Comparison of ENCODE assay signal across 8 mouse cellular contexts in genomic region chr8:87656484-87657230, GRCm38 (mm10).
DNase-seq lines count a peak whose midpoint lies in the region; ATAC-seq and TF ChIP-seq lines count a peak whose summit lies in the region.

No protein-coding gene starts in this region.

- H3K27me3 ChIP-seq in E14TG2a.4 (ENCODE audit: insufficient read depth, low read length): peaks cover 47% of the 10 kb centered on the region
- H3K27me3 ChIP-seq in embryonic facial prominence, embryonic 14.5 days (replicated peaks; ENCODE audit: control insufficient read depth, insufficient read depth, low read length): peaks cover 19% of the 10 kb centered on the region
- peaks cover 33% of the 10 kb centered on the region for H3K27me3 ChIP-seq in heart, embryonic 15.5 days

- TF ChIP-seq CTCF in E14TG2a.4 (conservative IDR thresholded peaks at IDR 0.05; ENCODE audit: low read length): no peak
- no peak for TF ChIP-seq CTCF in bone marrow, adult 2 months (IDR thresholded peaks at IDR 0.05; ENCODE audit: control insufficient read depth, insufficient read depth, low read length)

- H3K36me3 ChIP-seq in E14TG2a.4 (ENCODE audit: insufficient read depth, low read length): no peaks in the 10 kb centered on the region
- H3K36me3 ChIP-seq in embryonic facial prominence, embryonic 14.5 days (ENCODE audit: control insufficient read depth, insufficient read depth, low read length): no peaks in the 10 kb centered on the region
- H3K36me3 ChIP-seq in heart, embryonic 15.5 days: no peaks in the 10 kb centered on the region

- H3K9me3 ChIP-seq in E14TG2a.4 (ENCODE audit: low read length): peaks cover 5% of the 10 kb centered on the region; the same call in 1 of the 2 replicates
- H3K9me3 ChIP-seq in embryonic facial prominence, embryonic 14.5 days (ENCODE audit: control insufficient read depth, low read length): no peaks in the 10 kb centered on the region
- no peaks in the 10 kb centered on the region for H3K9me3 ChIP-seq in heart, embryonic 15.5 days (replicated peaks)

- 7% methylated on average over 35 of the region's 35 CpGs for WGBS in bone marrow, adult 2 months
- WGBS in embryonic facial prominence, embryonic 14.5 days: 11% methylated on average over 35 of the region's 35 CpGs
- WGBS in heart, embryonic 15.5 days: 6% methylated on average over 35 of the region's 35 CpGs

- peak; percentile 92 for ATAC-seq in embryonic facial prominence, embryonic 14.5 days (ENCODE audit: low read depth)
- peak; percentile 82 for ATAC-seq in heart, embryonic 15.5 days (replicated peaks; ENCODE audit: insufficient number of reproducible peaks, insufficient read depth, low FRiP score, low read depth)

- peak overlapping the region; percentile 83 for H3K4me2 ChIP-seq in embryonic facial prominence, embryonic 14.5 days (ENCODE audit: low read depth, low read length)
- peak overlapping the region; percentile 93 for H3K4me2 ChIP-seq in heart, embryonic 15.5 days

- H3K4me3 ChIP-seq in E14TG2a.4 (replicated peaks; ENCODE audit: low read length): peak overlapping the region; percentile 81
- H3K4me3 ChIP-seq in bone marrow, adult 2 months (replicated peaks; ENCODE audit: control insufficient read depth, low read depth, low read length): peak overlapping the region; percentile 26
- peak overlapping the region; percentile 42 for H3K4me3 ChIP-seq in embryonic facial prominence, embryonic 14.5 days (ENCODE audit: low read depth, low read length)
- peak overlapping the region; percentile 51 for H3K4me3 ChIP-seq in heart, embryonic 15.5 days

- H3K27ac ChIP-seq in bone marrow, adult 2 months (ENCODE audit: control insufficient read depth, insufficient read depth, low read depth, low read length, poor library complexity): no peak overlapping the region
- no peak overlapping the region for H3K27ac ChIP-seq in embryonic facial prominence, embryonic 14.5 days (replicated peaks; ENCODE audit: low read depth, low read length)
- H3K27ac ChIP-seq in heart, embryonic 15.5 days: no peak overlapping the region

- H3K9ac ChIP-seq in embryonic facial prominence, embryonic 14.5 days (ENCODE audit: low read depth, low read length): peak overlapping the region; percentile 47; the same call in 1 of the 2 replicates
- H3K9ac ChIP-seq in heart, embryonic 15.5 days: peak overlapping the region; percentile 49

- TF ChIP-seq POLR2A in bone marrow, adult 2 months (IDR thresholded peaks at IDR 0.05; ENCODE audit: borderline replicate concordance, control insufficient read depth, low read depth, low read length): no peak

- peaks cover 42% of the 10 kb centered on the region for H3K4me1 ChIP-seq in E14TG2a.4 (replicated peaks; ENCODE audit: low read depth, low read length)
- no peaks in the 10 kb centered on the region; the same call in 1 of the 2 replicates for H3K4me1 ChIP-seq in bone marrow, adult 2 months (ENCODE audit: control insufficient read depth, insufficient read depth, low read length)
- peaks cover 26% of the 10 kb centered on the region for H3K4me1 ChIP-seq in embryonic facial prominence, embryonic 14.5 days (ENCODE audit: control insufficient read depth, insufficient read depth, low read length)
- peaks cover 29% of the 10 kb centered on the region for H3K4me1 ChIP-seq in heart, embryonic 15.5 days (replicated peaks)

- DNase-seq in embryonic facial prominence, embryonic 14.5 days (ENCODE audit: low spot score): peak; percentile 87
- peak; percentile 90 for DNase-seq in kidney, postnatal 10 days
- peak; percentile 91 for DNase-seq in lung, postnatal 10 days
- peak; percentile 84 for DNase-seq in retina, embryonic 14.5 days (ENCODE audit: low spot score)
- peak; percentile 73 to 84 for DNase-seq in urinary bladder, postnatal 4 days (ENCODE audit: low spot score in 2 of 2)

Comparison
In these comparisons a context has a peak if more than half of its experiments do, and no peak if none do; other contexts are left out.
1. H3K4me3 ChIP-seq: peak in every context shown above with its lines; median percentile 81 in E14TG2a.4; 51 in heart, embryonic 15.5 days; 42 in embryonic facial prominence, embryonic 14.5 days; 26 in bone marrow, adult 2 months.